Mouse (Mus musculus) lung, postnatal 14 days (tissue): ENCODE results near the gene Lmf2.

Experiments
- DNase-seq: peaks from one replicate; pipeline ENCODE4 v3.0.0; 2021

Gene Lmf2

GRCm38 (mm10) chr15:89314511-89315189 lies 40.8 kb downstream of the Lmf2 start:
- DNase-seq = peak; percentile 19

DNA sequence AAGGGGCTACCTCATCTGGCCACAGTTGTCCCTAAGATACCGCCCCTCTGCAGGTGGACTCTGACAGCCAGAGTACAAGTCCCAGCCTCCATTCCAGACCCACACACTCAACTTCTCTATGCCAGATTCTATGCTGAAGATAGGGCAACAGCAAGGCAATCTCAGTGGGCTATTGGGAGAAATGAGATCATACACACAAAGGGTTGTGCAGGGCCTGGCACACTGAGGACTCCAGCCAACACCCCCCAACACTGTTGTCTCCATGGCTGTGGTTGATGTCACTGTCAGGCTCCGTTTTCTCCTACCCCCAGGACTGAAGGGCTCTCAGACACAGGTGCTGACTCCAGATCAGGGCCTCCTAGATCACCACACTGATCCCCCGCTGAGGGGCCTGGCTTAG lies 41.4 kb downstream of the Lmf2 start:
- no peak for DNase-seq

DNA sequence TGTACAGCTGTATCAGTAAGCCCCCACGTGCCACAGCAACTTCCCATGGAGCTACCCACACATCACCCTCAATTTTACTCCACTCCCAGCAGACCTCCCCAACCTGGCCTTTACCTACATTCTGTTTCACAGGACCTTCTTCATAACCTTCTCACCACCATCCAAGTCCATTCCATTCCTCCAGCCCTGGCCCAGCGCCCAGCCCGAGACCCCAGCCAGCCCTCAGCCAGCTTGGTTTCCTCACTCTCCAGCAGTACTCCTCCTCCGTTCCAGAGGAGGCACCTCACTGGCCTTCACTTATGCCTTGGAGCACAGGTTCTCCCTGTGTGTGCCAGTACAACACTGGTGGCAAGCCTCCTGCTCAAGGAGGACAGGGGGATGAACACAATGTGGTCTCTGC lies 42.1 kb downstream of the Lmf2 start:
- DNase-seq = no peak

GRCm38 (mm10) chr15:89309962-89310498 lies 45.4 kb downstream of the Lmf2 start:
- peak; percentile 24 for DNase-seq

- DNase-seq = no peak
Observed at GRCm38 (mm10) chr15:89308406-89309139, 46.9 kb downstream of the Lmf2 start.

DNA sequence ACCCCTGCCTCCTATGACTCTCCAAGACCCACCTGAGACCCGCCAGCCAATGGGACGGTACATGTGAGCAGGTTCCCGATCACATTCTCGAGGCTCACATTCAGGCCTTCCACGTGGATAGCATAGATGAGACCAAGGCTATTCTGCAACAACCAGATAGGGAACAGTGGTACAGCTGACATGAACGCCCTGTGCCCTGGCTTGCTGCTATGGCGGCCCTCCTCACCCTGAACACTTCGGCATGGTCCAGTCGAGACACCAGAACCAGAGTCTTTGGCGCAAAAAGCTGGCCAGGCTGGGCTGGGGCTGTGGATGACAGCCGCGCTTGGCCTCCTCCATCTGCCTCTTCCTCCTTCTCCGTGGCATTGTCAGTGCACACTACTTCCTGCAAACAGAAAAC lies 48.0 kb downstream of the Lmf2 start:
- DNase-seq = no peak

DNA sequence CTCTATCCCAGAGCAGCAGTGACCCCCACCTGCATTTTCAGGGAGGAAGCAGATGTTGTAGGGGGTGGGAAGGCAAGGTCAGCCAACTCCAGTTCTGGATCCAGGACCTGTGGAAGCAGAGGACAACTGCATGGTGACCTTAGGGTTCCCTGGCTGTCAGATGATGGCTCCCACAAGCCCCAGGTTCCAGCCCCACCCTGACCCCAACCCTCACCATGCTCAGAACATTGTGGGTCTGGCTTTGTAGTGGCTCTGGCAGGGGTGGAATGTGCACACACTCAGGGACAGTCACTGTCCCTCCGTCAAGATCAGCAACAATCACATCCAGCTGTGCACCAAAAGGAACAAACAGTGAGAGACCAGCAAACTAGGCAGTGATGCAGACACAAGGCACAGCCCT lies 49.5 kb downstream of the Lmf2 start:
- DNase-seq = no peak
